Mouse (Mus musculus): ENCODE measurements around the gene Gm48551.

- TF ChIP-seq CTCF (IDR thresholded peaks at IDR 0.05; ENCODE audit: low read depth), result no peak
- TF ChIP-seq EP300 (optimal IDR thresholded peaks at IDR 0.05), result no peak
Measured at GRCm38 (mm10) chr10:81356991-81357844, 27.0 kb upstream of the Gm48551 start, which contains the start of gene Mfsd12.
